Mouse (Mus musculus) liver, adult (tissue): Measurements from ENCODE around the gene Isca2.

Experiments used
- GATA4 ChIP-seq: IDR thresholded peaks from 2 replicates; pipeline ENCODE4 v1.6.1; 2014; ENCODE audit warnings: mild to moderate bottlenecking, low read length; ENCODE audit not compliant: insufficient replicate concordance

The Isca2 gene

DNA sequence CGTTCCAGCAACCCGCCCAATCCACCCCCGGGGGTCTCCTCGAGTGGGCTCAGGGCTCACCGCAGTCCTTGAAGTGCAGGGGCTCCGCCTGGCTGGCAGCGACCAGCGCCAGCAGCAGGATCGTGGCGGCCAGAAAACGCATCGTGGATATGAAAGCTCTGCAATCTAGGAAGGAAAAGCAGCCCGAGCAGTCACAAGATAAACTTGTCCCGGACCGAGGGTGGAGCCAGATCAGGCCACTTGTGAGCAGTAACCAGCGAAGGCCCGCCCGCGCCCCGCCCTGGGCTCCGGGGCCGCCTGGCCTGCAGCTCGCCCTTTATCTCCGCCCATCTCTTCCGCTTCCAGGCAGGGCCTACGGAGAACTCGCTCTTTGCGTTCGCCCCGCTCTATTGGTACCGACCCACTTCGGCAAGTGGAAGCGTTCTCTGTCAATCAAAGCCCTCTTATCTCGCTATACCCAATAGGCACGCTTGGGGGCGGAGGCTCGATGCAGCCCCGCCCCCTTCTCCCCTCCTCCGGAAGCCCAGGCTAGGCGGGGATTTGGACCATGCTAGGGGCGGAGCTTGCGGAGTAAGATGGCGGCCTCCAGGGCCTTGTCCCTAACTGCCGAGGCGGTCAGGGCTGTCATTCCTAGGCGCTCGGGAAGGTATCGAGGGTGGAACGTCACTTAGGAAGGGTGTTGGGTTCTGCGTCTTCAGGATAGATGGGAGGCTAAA, at the start of gene Isca2, which contains the start of gene Npc2:
Isca2 (plus strand) TSS at position 526 of the 716 bp plus-strand sequence.
Npc2 (minus strand) TSS at position 427 of the 716 bp plus-strand sequence.
- peak; percentile 99 for TF ChIP-seq GATA4

DNA sequence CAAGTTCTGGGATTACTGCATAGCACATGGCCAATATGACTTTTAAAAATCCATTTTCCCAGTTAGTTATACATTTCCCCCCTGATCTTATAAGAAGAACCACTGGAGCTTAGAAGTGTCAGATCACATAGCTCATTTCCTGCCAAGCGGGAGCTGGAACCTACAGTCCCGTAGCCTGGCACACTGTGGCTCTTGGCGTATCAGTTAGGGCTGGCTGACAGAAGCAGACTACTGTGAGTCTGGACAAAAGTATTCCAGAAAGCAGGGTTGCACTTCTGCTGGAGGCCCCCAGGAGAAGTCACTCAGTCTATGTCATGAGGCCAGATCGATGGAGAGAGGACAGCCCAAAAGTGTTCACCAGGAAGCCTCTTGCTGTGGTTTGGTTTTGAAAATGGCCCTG, 46.7 kb upstream of the Isca2 start:
- no peak for TF ChIP-seq GATA4

DNA sequence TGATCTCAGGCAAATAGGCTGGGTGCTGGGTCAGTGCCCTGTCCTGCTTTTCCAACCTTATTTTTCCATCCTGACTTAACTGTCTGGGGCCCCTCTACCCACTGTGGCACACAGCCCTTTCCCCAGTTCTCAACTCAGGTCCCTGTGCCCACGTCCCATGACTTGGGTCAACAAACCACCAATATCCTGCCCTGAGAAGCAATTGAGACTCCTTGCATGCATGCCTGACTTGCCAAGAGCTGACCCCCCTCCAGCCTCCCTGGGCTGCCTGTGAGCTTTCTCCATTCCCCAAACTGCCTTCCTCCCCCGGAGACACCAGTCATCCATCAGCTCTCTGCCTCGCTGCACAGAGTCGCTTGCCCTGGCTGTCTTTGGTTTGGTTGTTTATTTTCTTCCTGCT, 46.1 kb upstream of the Isca2 start:
- TF ChIP-seq GATA4, result no peak

GRCm38 (mm10) chr12:84727434-84727833, 45.6 kb upstream of the Isca2 start:
- TF ChIP-seq GATA4, result no peak

DNA sequence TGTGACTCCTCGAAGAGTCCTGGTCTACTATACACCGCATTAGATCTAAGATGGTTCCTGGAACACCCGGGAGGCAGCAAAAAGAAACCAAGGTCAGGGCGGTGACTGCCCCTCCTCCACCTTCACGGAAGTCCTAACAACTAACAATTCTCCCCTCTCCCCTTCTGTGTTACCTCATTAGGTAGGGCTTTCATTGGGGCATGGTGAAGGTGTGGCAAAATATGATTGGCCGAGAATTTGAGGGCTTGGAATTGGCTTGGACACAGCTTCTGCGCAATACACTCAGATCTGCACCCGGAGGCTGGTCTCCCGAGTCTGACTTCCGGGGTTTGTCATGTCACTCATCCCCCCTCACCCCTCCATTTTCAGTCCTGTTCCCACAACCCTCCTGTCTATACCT, 44.6 kb upstream of the Isca2 start:
- no peak for TF ChIP-seq GATA4

DNA sequence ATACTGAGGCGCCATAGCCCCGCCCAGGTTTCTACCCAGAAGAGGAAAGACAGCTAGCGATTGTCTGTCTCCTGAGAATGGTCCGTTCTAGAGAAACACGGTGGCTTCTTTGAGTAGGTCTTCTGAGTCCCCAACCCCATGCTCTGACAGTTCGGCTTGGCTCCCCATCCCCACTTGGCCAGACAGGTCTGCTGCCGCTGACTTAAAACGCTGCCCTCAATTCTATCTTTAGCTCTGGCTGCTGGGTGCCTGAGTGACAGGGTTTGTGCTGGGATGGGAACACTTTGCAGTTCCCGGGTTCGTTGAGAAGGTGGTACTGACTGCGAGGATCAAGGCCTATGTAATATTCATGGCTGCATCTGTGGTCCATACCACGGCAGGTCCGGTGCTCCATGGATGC, 39.7 kb upstream of the Isca2 start:
- no peak for TF ChIP-seq GATA4

DNA sequence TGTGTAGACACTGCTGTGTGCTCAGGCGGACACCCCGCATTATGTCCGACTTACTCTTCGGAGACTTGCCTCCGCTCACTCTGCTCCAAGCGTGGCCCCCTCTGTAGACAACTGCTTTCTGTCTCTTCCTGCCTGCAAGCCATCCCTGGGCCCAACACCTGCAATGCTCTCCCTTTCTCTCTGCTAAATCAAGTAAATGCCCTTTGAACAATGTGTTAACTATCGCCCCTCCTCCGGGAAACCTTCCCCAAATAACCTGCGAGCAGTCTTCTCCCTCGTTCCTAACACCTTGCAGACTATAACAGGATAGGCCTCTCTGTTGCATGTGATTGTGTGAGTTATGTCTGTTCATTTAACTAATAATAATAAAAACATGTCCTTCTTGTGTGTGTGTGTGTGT, 29.6 kb upstream of the Isca2 start:
- TF ChIP-seq GATA4, result no peak

DNA sequence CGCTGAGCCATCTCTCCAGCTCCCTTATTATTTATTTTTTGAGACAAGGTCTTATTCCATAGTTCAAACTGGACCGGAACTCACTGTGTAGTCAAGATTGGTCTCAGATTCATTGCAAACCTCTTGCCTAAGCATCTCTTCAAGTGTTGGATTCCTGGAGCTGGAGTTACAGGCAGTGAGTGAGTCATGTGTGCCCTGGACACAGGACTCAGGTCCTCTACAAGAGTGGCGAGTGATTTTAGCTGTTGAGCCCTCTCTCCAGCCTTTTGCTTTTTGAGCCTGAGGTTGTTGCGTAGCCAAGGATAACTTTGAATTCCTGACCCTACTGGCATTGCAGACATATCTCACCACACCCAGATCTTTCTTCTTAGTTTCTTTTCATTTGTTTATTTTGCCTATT, 27.4 kb upstream of the Isca2 start:
- TF ChIP-seq GATA4, result no peak

- no peak for TF ChIP-seq GATA4
These were observed 24.9 kb upstream of the Isca2 start for GRCm38 (mm10) chr12:84748134-84748533.

GRCm38 (mm10) chr12:84750661-84751060, 22.4 kb upstream of the Isca2 start:
- no peak for TF ChIP-seq GATA4

- TF ChIP-seq GATA4, result no peak
These were observed 20.7 kb upstream of the Isca2 start for GRCm38 (mm10) chr12:84752131-84752977.

DNA sequence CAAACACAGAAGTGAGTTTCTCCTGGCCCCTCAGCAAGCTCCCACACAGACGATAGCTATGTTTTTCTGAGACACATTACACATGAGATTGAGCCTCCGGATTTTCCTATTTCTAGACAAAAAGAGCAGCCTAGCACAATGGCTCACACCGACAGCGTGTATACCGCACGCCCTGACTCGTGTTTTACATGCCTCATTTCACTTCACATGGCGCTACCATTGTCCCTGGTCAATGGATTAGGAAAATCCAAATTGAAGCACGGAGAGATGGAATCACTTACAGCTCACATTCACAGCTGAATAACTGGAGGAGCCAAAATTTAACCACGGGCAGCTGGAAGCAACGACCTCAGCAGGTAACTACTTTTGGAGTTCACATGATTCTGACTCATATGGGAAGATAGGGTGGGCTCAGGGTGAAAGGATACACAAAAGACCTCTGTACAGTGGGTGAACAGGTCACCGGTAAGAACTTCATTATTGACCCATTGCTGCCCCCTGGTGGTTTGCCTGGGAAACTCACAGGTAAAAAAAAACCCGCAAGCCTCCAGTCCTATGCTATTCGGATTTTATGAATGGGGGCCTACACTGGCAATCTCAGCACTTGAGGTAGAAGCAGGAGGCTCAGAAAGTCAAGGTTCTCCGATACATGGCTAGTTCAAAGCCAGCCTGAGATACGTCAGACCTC, 17.9 kb upstream of the Isca2 start:
- TF ChIP-seq GATA4, result no peak

DNA sequence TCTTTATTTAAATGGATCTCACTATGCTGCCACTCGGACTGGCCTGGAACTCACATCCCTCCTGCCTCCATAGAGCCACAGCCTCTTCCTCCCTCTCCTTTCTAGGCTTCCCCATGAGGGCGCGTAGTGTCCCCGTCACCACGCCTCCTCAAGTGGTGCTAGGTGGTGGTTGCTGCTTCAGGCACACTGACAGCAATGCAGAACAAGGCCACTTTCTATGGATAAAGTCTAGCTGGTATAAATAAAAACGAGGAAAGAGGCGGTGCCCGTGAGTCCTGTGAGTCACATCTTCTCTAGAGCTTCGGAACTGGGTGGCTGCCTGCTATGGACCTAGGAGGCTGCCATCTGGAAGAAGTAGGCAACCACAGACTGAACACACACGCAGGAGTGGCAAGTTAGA, 17.0 kb upstream of the Isca2 start:
- no peak for TF ChIP-seq GATA4

- TF ChIP-seq GATA4, result no peak
These were observed 14.0 kb upstream of the Isca2 start for GRCm38 (mm10) chr12:84759063-84759462.

DNA sequence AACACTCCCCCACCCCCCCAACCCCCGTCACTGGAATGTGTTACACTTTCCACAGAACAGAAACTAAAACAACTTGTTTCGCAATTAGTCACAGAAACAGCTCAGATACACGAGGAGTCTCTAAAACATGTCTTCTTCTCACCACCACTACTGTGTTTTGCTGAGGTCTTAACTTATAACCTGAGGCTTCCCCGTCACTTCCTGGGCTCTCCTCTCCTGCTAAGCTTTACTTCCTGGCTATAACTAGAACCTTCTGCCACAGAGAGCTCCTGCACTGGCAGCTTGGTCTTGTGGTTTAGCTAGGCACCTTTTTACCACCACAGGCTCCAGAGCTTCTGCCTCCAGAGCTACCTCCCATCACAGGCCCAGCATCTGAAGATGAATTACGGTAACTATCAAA, 10.5 kb upstream of the Isca2 start:
- TF ChIP-seq GATA4, result no peak

- no peak for TF ChIP-seq GATA4
These were observed 9.4 kb upstream of the Isca2 start for GRCm38 (mm10) chr12:84763577-84764218.

- no peak for TF ChIP-seq GATA4
These were observed 8.3 kb upstream of the Isca2 start for GRCm38 (mm10) chr12:84764756-84765155.
